Mouse (Mus musculus) midbrain, embryonic 16.5 days (tissue): ENCODE data around the gene Mum1. TPM values are rescaled to one million over a fixed set of nuclear protein-coding genes. Genes with fewer than 3 reads are reported as not detected.
"Not testable (repeated sequence)": the region's sequence is repeated elsewhere in the genome, so short reads cannot be mapped to it uniquely, and the experiment has no call there.

Source experiments
- ATAC-seq: fragments of 200-750 bp; cut with Nextera tagmentation; 2 replicates; pipeline ENCODE4 v1.8.0; 2017; ENCODE audit warnings: moderate TSS enrichment
- H3K27ac ChIP-seq: fragments of 300-500 bp; sonication (generic); 2 replicates; pipeline ENCODE4 v1.5.1; 2014; ENCODE audit warnings: mild to moderate bottlenecking, low read length, mixed read lengths
- H3K27me3 ChIP-seq: fragments of 300-500 bp; sonication (generic); 2 replicates; pipeline ENCODE4 v1.6.1; 2014; ENCODE audit warnings: low read depth, low read length, mixed read lengths; ENCODE audit not compliant: control insufficient read depth, insufficient read depth
- H3K36me3 ChIP-seq: fragments of 300-500 bp; sonication (generic); 2 replicates; pipeline ENCODE4 v1.6.1; 2014; ENCODE audit warnings: mild to moderate bottlenecking, low read length, moderate library complexity, mixed read lengths; ENCODE audit not compliant: control insufficient read depth, insufficient read depth
- H3K4me1 ChIP-seq: fragments of 300-500 bp; sonication (generic); 2 replicates; pipeline ENCODE4 v1.6.1; 2014; ENCODE audit warnings: mild to moderate bottlenecking, low read length, mixed read lengths; ENCODE audit not compliant: control insufficient read depth, insufficient read depth
- H3K4me2 ChIP-seq: fragments of 300-500 bp; sonication (generic); 2 replicates; pipeline ENCODE4 v1.6.1; 2014; ENCODE audit warnings: mild to moderate bottlenecking, low read length, mixed read lengths
- H3K4me3 ChIP-seq: fragments of 300-500 bp; sonication (generic); 2 replicates; pipeline ENCODE4 v1.5.1; 2014; ENCODE audit warnings: low read depth, mild to moderate bottlenecking, low read length, moderate library complexity, mixed read lengths
- H3K9ac ChIP-seq: fragments of 300-500 bp; sonication (generic); 2 replicates; pipeline ENCODE4 v1.6.1; 2014; ENCODE audit warnings: low read depth, low read length, mixed read lengths
- H3K9me3 ChIP-seq: fragments of 300-500 bp; sonication (generic); replicated peaks from 2 replicates; pipeline ENCODE4 v1.6.1; 2014; ENCODE audit warnings: mild to moderate bottlenecking, low read length, mixed read lengths; ENCODE audit not compliant: control insufficient read depth, poor library complexity, severe bottlenecking
- WGBS: fragments of 180-500 bp; shearing (Covaris S2); extraction: QIAGEN DNeasy Blood & Tissue Kit; methylation state at CpG from one replicate; pipeline ENCODE4 v1.1.7; 2014; 5-methylcytosine and 5-hydroxymethylcytosine counted together
- polyA plus RNA-seq: library from polyadenylated mRNA; unstranded; fragments of >200 nt; fragmentation: Nextera tagmentation; extraction: Ambion mirVana; gene quantifications from 2 replicates; pipeline ENCODE4 v1.2.1, GENCODE M21; 2015

The Mum1 gene
- polyA plus RNA-seq, 1 experiment from 2014 or later = 51.1 TPM

DNA sequence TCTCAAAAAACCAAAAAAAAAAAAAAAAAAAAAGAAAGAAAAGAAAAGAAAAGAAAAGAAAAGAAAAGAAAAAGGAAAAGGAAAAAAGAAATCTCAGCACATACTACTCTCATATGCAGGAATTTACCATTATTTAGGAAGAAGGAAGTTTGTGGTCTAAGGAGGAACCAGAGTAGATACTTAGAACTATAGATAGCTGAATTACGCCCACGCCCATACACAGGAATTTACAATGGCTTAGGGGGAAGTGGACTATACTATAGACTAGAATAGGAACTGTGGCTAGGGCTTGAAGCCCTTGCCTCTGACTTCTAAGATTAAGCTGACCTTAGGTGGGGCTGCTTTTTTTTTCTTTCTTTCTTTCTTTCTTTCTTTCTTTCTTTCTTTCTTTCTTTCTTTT lies 3.1 kb upstream of the Mum1 start:
- not testable (repeated sequence) for H3K4me2 ChIP-seq, H3K9me3 ChIP-seq, H3K4me3 ChIP-seq, H3K27ac ChIP-seq, H3K27me3 ChIP-seq, ATAC-seq, H3K36me3 ChIP-seq, H3K9ac ChIP-seq
- WGBS = 87% methylated on average over 2 of the region's 2 CpGs
- H3K4me1 ChIP-seq = peaks cover 12% of the 10 kb centered on the region

GRCm38 (mm10) chr10:80226071-80226415 lies 191 bp upstream of the Mum1 start:
- no peaks in the 10 kb centered on the region for H3K36me3 ChIP-seq
- peak overlapping the region; percentile 95 for H3K4me2 ChIP-seq
- 0 out of 2 replicates have a peak overlapping the region, but pooled peaks have one; percentile 1 for H3K9ac ChIP-seq
- H3K27ac ChIP-seq = peak overlapping the region; percentile 97
- ATAC-seq = no peak; the same call in 1 of the 2 replicates
- H3K27me3 ChIP-seq = no peaks in the 10 kb centered on the region
- H3K4me1 ChIP-seq = peaks cover 29% of the 10 kb centered on the region
- peak overlapping the region; percentile 76 for H3K4me3 ChIP-seq
- H3K9me3 ChIP-seq = no peaks in the 10 kb centered on the region
- under 1% methylated on average over 14 of the region's 14 CpGs for WGBS

GRCm38 (mm10) chr10:80227166-80227539 lies 919 bp downstream of the Mum1 start:
- no peak; the same call in 1 of the 2 replicates for ATAC-seq
- peak overlapping the region; percentile 76 for H3K4me3 ChIP-seq
- peak overlapping the region; percentile 91 for H3K9ac ChIP-seq
- no peaks in the 10 kb centered on the region for H3K27me3 ChIP-seq
- H3K36me3 ChIP-seq = 0 out of 2 replicates have a peak, but pooled peaks cover under 1% of the 10 kb centered on the region
- H3K27ac ChIP-seq = peak overlapping the region; percentile 97
- H3K9me3 ChIP-seq = no peaks in the 10 kb centered on the region
- WGBS = 6% methylated on average over 10 of the region's 10 CpGs
- peak overlapping the region; percentile 95 for H3K4me2 ChIP-seq
- H3K4me1 ChIP-seq = peaks cover 29% of the 10 kb centered on the region

- no peak for ATAC-seq
- 0 out of 2 replicates have a peak, but pooled peaks cover 8% of the 10 kb centered on the region for H3K36me3 ChIP-seq
- WGBS = 29% methylated on average over 15 of the region's 15 CpGs
- peak overlapping the region; percentile 76 for H3K4me3 ChIP-seq
- H3K27me3 ChIP-seq = no peaks in the 10 kb centered on the region
- peak overlapping the region; percentile 97 for H3K27ac ChIP-seq
- no peaks in the 10 kb centered on the region for H3K9me3 ChIP-seq
- peak overlapping the region; percentile 95 for H3K4me2 ChIP-seq
- H3K4me1 ChIP-seq = peaks cover 37% of the 10 kb centered on the region
- peak overlapping the region; percentile 91 for H3K9ac ChIP-seq
Observed at GRCm38 (mm10) chr10:80227877-80228775, 1.9 kb downstream of the Mum1 start.

GRCm38 (mm10) chr10:80236145-80236825 lies 10.1 kb downstream of the Mum1 start:
- H3K4me2 ChIP-seq = no peak overlapping the region
- no peak overlapping the region for H3K4me3 ChIP-seq

DNA sequence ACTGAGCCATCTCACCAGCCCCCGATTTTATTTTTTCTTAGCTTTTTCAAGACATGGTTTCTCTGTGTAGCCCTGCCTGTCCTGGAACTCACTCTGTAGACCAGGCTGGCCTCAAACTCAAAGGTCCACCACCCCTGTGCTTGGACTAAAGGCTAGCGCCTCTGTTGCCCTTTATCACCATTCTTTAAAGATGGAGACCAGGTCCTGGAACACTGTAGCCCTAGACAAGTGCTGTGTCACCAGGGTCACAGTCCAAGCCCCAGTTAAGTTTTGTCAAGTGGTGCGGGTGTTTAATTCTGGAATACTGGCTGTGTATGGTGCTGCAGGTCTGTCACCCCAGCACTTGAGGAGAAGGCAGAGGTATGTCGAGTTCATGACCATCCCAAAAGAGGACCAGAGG lies 10.8 kb downstream of the Mum1 start:
- no peak overlapping the region for H3K4me2 ChIP-seq
- no peak overlapping the region for H3K4me3 ChIP-seq
- H3K9ac ChIP-seq = no peak overlapping the region
- H3K4me1 ChIP-seq = peaks cover 12% of the 10 kb centered on the region; the same call in 1 of the 2 replicates
- 84% methylated on average over 4 of the region's 4 CpGs for WGBS
- peaks cover 36% of the 10 kb centered on the region for H3K36me3 ChIP-seq
- no peak for ATAC-seq
- H3K27ac ChIP-seq = no peak overlapping the region
- no peaks in the 10 kb centered on the region for H3K27me3 ChIP-seq
- no peaks in the 10 kb centered on the region for H3K9me3 ChIP-seq

More at GRCm38 (mm10) chr10:80236145-80236825, 10.1 kb downstream of the Mum1 start:
- H3K4me1 ChIP-seq = peaks cover 11% of the 10 kb centered on the region; the same call in 1 of the 2 replicates
- H3K9me3 ChIP-seq = no peaks in the 10 kb centered on the region
- H3K27me3 ChIP-seq = no peaks in the 10 kb centered on the region
- peaks cover 33% of the 10 kb centered on the region for H3K36me3 ChIP-seq
- ATAC-seq = no peak
- H3K27ac ChIP-seq = no peak overlapping the region
- H3K9ac ChIP-seq = no peak overlapping the region
- 83% methylated on average over 13 of the region's 13 CpGs for WGBS

DNA sequence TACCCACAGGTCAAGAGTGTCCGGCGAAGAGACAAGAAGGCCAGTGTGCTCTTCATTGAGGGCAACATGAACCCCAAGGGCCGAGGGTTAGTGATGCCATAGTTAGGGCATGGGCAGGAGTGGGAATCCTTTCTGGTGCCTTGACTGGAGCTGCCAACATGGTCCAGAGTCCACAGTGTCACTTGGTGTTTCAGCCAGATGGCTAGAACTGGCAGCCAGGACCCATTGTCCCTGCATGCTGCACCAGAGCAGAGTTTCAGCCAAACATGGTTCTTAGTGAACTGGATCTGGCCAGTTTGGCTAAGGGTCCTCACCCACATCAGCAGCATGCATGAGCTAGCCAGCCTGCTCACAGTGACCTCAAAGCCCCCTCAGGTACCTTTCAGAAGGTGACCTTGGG lies 12.1 kb downstream of the Mum1 start:
- no peak overlapping the region for H3K9ac ChIP-seq
- no peaks in the 10 kb centered on the region for H3K27me3 ChIP-seq
- no peak overlapping the region for H3K4me2 ChIP-seq
- peaks cover 4% of the 10 kb centered on the region; the same call in 1 of the 2 replicates for H3K4me1 ChIP-seq
- no peak overlapping the region for H3K4me3 ChIP-seq
- ATAC-seq = no peak
- no peak overlapping the region for H3K27ac ChIP-seq
- WGBS = 90% methylated on average over 3 of the region's 3 CpGs
- peaks cover 35% of the 10 kb centered on the region for H3K36me3 ChIP-seq
- no peaks in the 10 kb centered on the region for H3K9me3 ChIP-seq

DNA sequence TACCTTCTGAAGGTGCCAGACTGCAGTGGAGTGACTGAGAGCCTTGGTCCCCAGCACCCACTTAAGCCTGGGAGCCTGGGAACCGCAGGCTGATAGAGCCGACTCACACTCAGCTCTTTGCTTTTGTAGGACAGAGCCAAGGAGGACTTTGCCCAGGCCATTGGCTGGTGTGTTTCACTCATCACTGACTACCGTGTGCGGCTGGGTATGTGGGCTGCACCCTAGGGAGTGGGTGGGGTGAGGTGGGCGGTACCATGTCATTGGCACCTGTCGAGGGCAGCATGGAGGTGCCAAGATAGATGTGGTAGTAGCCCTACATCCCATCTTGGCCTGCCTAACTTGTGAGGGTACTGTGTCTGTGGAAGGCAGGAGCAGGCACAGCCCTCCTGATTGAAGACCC lies 13.6 kb downstream of the Mum1 start:
- H3K4me1 ChIP-seq = peaks cover 3% of the 10 kb centered on the region; the same call in 1 of the 2 replicates
- no peak overlapping the region for H3K27ac ChIP-seq
- no peak overlapping the region for H3K4me2 ChIP-seq
- WGBS = 84% methylated on average over 6 of the region's 6 CpGs
- H3K4me3 ChIP-seq = no peak overlapping the region
- no peaks in the 10 kb centered on the region for H3K27me3 ChIP-seq
- H3K9me3 ChIP-seq = no peaks in the 10 kb centered on the region
- ATAC-seq = no peak
- peaks cover 40% of the 10 kb centered on the region for H3K36me3 ChIP-seq
- no peak overlapping the region for H3K9ac ChIP-seq

DNA sequence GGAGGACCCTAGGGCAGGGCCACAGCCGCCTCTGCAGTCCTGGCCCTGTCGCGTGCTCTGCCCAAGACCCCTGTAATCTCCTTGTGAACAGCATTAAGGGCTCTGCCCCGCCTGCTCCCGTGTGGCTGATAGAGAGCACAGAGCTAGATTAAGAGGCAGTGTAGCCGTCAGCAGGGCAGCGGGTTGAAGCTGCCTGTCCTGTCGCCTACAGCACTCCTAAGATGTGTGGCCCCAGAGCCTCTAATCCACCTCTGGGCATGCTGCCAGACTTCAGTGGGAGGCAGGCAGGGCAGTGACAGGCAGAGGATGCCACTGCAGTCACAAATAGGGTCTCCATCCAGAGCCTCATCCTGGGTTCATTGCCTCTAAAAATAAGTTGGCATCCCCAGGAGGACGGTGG lies 15.9 kb downstream of the Mum1 start:
- no peak overlapping the region for H3K4me2 ChIP-seq
- no peak overlapping the region for H3K4me3 ChIP-seq
- H3K4me1 ChIP-seq = peaks cover 8% of the 10 kb centered on the region; the same call in 1 of the 2 replicates
- H3K36me3 ChIP-seq = peaks cover 36% of the 10 kb centered on the region
- 43% methylated on average over 9 of the region's 9 CpGs for WGBS
- peak overlapping the region; percentile 35; the same call in 1 of the 2 replicates for H3K27ac ChIP-seq
- no peaks in the 10 kb centered on the region for H3K9me3 ChIP-seq
- no peak for ATAC-seq
- H3K9ac ChIP-seq = peak overlapping the region; percentile 35; the same call in 1 of the 2 replicates
- H3K27me3 ChIP-seq = no peaks in the 10 kb centered on the region
